In the genomic region with DNA sequence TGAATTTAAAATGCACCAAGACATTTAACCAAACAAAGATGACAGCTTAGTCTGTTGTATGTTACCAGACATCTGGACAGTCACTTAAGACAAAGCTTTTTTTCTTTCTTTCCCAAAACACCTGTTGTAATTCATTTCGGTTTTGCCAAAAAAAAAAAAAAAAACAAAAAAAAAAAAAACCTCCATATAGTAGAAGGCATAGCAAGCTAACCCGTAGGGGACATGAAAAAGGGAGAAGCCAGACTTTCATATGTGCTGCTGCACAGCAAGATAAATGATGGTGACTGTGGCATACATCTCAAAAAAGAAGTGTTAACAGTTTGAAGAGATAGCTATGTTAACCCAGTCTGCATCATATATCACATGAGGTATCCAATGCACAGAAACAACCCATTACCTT, we compare ENCODE assay signal across 8 mouse cellular contexts. TPM values are rescaled to one million over a fixed set of nuclear protein-coding genes. Genes with fewer than 3 reads are reported as not detected.
A peak's percentile ranks its signal among the peaks of the same experiment; 100 is the strongest.
DNase-seq lines count a peak whose midpoint lies in the region; ATAC-seq and TF ChIP-seq lines count a peak whose summit lies in the region.

No protein-coding gene starts in this region.

- no peak overlapping the region for H3K9ac ChIP-seq in embryonic facial prominence, embryonic 15.5 days
- H3K9ac ChIP-seq in limb, embryonic 11.5 days (ENCODE audit: low read length), result no peak overlapping the region
- no peak overlapping the region for H3K9ac ChIP-seq in neural tube, embryonic 12.5 days

- ATAC-seq in embryonic facial prominence, embryonic 15.5 days (ENCODE audit: insufficient number of reproducible peaks, low FRiP score, low TSS enrichment, low read depth), result no peak
- no peak for ATAC-seq in limb, embryonic 11.5 days (ENCODE audit: insufficient number of reproducible peaks, low FRiP score, low TSS enrichment, low read depth)
- no peak for ATAC-seq in neural tube, embryonic 12.5 days (ENCODE audit: low FRiP score, low read depth)

- no peaks in the 10 kb centered on the region for H3K36me3 ChIP-seq in embryonic facial prominence, embryonic 15.5 days
- H3K36me3 ChIP-seq in limb, embryonic 11.5 days (ENCODE audit: control insufficient read depth, insufficient read depth, low read length), result no peaks in the 10 kb centered on the region
- no peaks in the 10 kb centered on the region for H3K36me3 ChIP-seq in neural tube, embryonic 12.5 days

- H3K4me3 ChIP-seq in left cerebral cortex, adult 2 months, result peak overlapping the region; percentile 62
- H3K4me3 ChIP-seq in embryonic facial prominence, embryonic 15.5 days (replicated peaks), result peak overlapping the region; percentile 62
- peak overlapping the region; percentile 55 for H3K4me3 ChIP-seq in limb, embryonic 11.5 days (ENCODE audit: low read depth, low read length)
- H3K4me3 ChIP-seq in neural tube, embryonic 12.5 days, result peak overlapping the region; percentile 53; the same call in 1 of the 2 replicates

- H3K9me3 ChIP-seq in embryonic facial prominence, embryonic 15.5 days (replicated peaks), result no peaks in the 10 kb centered on the region
- H3K9me3 ChIP-seq in limb, embryonic 11.5 days (ENCODE audit: control insufficient read depth, low read length), result no peaks in the 10 kb centered on the region
- no peaks in the 10 kb centered on the region for H3K9me3 ChIP-seq in neural tube, embryonic 12.5 days

- no peaks in the 10 kb centered on the region for H3K4me1 ChIP-seq in embryonic facial prominence, embryonic 15.5 days
- no peaks in the 10 kb centered on the region for H3K4me1 ChIP-seq in limb, embryonic 11.5 days (ENCODE audit: control insufficient read depth, insufficient read depth, low read length)
- no peaks in the 10 kb centered on the region; the same call in 1 of the 2 replicates for H3K4me1 ChIP-seq in neural tube, embryonic 12.5 days

- no peaks in the 10 kb centered on the region for H3K27me3 ChIP-seq in embryonic facial prominence, embryonic 15.5 days
- 0 out of 2 replicates have a peak, but pooled peaks cover 3% of the 10 kb centered on the region for H3K27me3 ChIP-seq in limb, embryonic 11.5 days (ENCODE audit: control insufficient read depth, insufficient read depth, low read length)
- 0 out of 2 replicates have a peak, but pooled peaks cover 3% of the 10 kb centered on the region for H3K27me3 ChIP-seq in neural tube, embryonic 12.5 days (replicated peaks)

- peak overlapping the region; percentile 93 for H3K4me2 ChIP-seq in embryonic facial prominence, embryonic 15.5 days (replicated peaks)
- peak overlapping the region; percentile 94 for H3K4me2 ChIP-seq in limb, embryonic 11.5 days (ENCODE audit: low read depth, severe bottlenecking)
- H3K4me2 ChIP-seq in neural tube, embryonic 12.5 days (replicated peaks), result peak overlapping the region; percentile 95

- TF ChIP-seq CTCF in left cerebral cortex, adult 2 months (IDR thresholded peaks at IDR 0.05), result no peak

- no peak overlapping the region; the same call in 1 of the 2 replicates for H3K27ac ChIP-seq in left cerebral cortex, adult 2 months
- H3K27ac ChIP-seq in embryonic facial prominence, embryonic 15.5 days (replicated peaks), result no peak overlapping the region; the same call in 1 of the 2 replicates
- H3K27ac ChIP-seq in limb, embryonic 11.5 days (replicated peaks; ENCODE audit: low read depth, low read length), result no peak overlapping the region
- H3K27ac ChIP-seq in neural tube, embryonic 12.5 days, result no peak overlapping the region

- 57% methylated on average over 2 of the region's 2 CpGs for WGBS in embryonic facial prominence, embryonic 15.5 days
- WGBS in limb, embryonic 11.5 days, result 74% methylated on average over 2 of the region's 2 CpGs
- 73% methylated on average over 2 of the region's 2 CpGs for WGBS in neural tube, embryonic 12.5 days

- intact Hi-C loops in left cerebral cortex, adult 2 months (cut with DNase I), result no loop called here
- intact Hi-C loops in left cerebral cortex, postnatal 10 days (cut with DNase I), result no loop called here

- no peak for DNase-seq in left cerebral cortex, adult 2 months (ENCODE audit: extremely low spot score in 1 of 2, low spot score in 2 of 2)
- DNase-seq in left cerebral cortex, adult 11 months (ENCODE audit: low spot score), result no peak
- DNase-seq in limb, embryonic 11.5 days (ENCODE audit: low spot score), result no peak
- DNase-seq in cerebellum, adult 18-20 months, result no peak
- no peak for DNase-seq in natural killer cell, adult 2 months (ENCODE audit: low spot score in 2 of 2)
- no peak for DNase-seq in left cerebral cortex, postnatal 10 days (ENCODE audit: extremely low spot score in 1 of 2, low spot score in 2 of 2)

RNA-seq across cellular contexts. Expression of a gene that starts 0.5 kb away (rescaled TPM):
- total RNA-seq in left cerebral cortex, adult 2 months (2021), result 1 to 10 TPM; 2.3 to 3.4 TPM
- 2.6 and 3.6 TPM in 2 replicates for polyA plus RNA-seq in embryonic facial prominence, embryonic 15.5 days (2015; fragmentation: Nextera tagmentation; extraction: Ambion mirVana)
- 1.9 TPM in 2 replicates for polyA plus RNA-seq in limb, embryonic 11.5 days (2014; fragmentation: Nextera tagmentation; extraction: Ambion mirVana)
- 1.0 and 1.3 TPM in 2 replicates for polyA plus RNA-seq in neural tube, embryonic 12.5 days (2016; fragmentation: Nextera tagmentation; extraction: Ambion mirVana)
- 1 to 10 TPM; 3.4 to 3.8 TPM for total RNA-seq in left cerebral cortex, postnatal 10 days (2021)

RNA-seq across cellular contexts. Expression of a gene that starts 30.2 kb away (rescaled TPM):
- 1 to 10 TPM; 3.2 to 5.1 TPM for total RNA-seq in left cerebral cortex, adult 2 months (2021)
- polyA plus RNA-seq in embryonic facial prominence, embryonic 15.5 days (2015; fragmentation: Nextera tagmentation; extraction: Ambion mirVana), result 1.4 and 1.7 TPM in 2 replicates
- polyA plus RNA-seq in limb, embryonic 11.5 days (2014; fragmentation: Nextera tagmentation; extraction: Ambion mirVana), result 0.23 and 0.82 TPM in 2 replicates
- 0.61 and 0.66 TPM in 2 replicates for polyA plus RNA-seq in neural tube, embryonic 12.5 days (2016; fragmentation: Nextera tagmentation; extraction: Ambion mirVana)
- total RNA-seq in left cerebral cortex, postnatal 10 days (2021), result 1 to 10 TPM; 4.2 TPM

RNA-seq across cellular contexts. Expression of a gene that starts 35.8 kb away (rescaled TPM):
- total RNA-seq in left cerebral cortex, adult 2 months (2021), result 1 to 10 TPM; 1.6 to 2.0 TPM
- polyA plus RNA-seq in embryonic facial prominence, embryonic 15.5 days (2015; fragmentation: Nextera tagmentation; extraction: Ambion mirVana), result 0.09 and 0.12 TPM in 2 replicates
- polyA plus RNA-seq in limb, embryonic 11.5 days (2014; fragmentation: Nextera tagmentation; extraction: Ambion mirVana), result not detected in 2 replicates
- polyA plus RNA-seq in neural tube, embryonic 12.5 days (2016; fragmentation: Nextera tagmentation; extraction: Ambion mirVana), result not detected in 2 replicates
- total RNA-seq in left cerebral cortex, postnatal 10 days (2021), result 1 to 10 TPM; 1.0 to 1.5 TPM
